Mouse (Mus musculus): Measurements from ENCODE around the gene Cyp4x1. TPM values are rescaled to one million over a fixed set of nuclear protein-coding genes. Genes with fewer than 3 reads are reported as not detected.
A peak's percentile ranks its signal among the peaks of the same experiment; 100 is the strongest.

Gene Cyp4x1
- total RNA-seq, 2 experiments from 2014 or later: not detected

- no peak for ATAC-seq (replicated peaks; ENCODE audit: low FRiP score, low TSS enrichment, poor library complexity, severe bottlenecking)
Measured at GRCm38 (mm10) chr4:115093331-115093864, 40.7 kb downstream of the Cyp4x1 start.

DNA sequence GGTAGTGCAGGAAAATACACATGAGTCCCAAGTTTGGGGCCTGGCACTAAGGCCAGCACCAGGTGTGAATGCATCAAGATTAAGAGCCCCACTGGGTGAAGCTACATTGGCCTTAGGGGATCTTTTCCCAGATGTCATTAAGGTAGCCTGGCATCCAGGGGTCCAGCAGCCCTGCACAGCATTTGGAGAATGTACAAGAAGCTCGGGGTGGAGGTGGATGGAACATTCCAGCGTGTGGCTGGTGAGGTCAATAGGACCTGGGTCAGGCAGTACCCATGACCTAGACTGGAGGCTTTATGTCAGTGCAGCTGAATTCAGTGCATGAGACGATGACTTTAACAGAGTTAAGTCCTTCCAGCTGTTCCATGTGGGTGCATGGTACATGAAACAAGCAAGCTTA lies 42.3 kb downstream of the Cyp4x1 start:
- ATAC-seq (replicated peaks; ENCODE audit: low FRiP score, low TSS enrichment, poor library complexity, severe bottlenecking): no peak

DNA sequence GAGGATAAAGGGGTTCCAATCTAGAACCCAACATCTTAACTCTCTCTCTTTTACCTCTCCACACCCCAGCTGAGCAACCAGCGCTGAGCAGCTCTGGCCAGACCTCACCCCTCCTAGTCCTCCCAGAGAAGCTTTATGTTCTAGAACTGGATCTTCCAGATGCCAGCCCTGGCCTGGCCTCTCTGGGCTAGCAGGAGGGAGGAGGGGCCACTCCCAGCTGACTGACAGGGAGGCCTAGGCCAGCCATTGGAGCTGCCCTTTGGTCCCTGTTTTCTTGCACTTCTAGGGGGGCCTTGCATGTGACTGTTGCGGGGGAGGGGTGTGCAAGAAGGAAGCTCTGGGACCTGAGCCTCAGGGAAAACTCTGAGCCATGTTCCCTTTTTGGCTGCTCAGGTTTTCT lies 43.5 kb downstream of the Cyp4x1 start:
- no peak for ATAC-seq (replicated peaks; ENCODE audit: low FRiP score, low TSS enrichment, poor library complexity, severe bottlenecking)

- ATAC-seq (replicated peaks; ENCODE audit: low FRiP score, low TSS enrichment, poor library complexity, severe bottlenecking): peak; percentile 82
Measured at GRCm38 (mm10) chr4:115088611-115089338, 45.3 kb downstream of the Cyp4x1 start, which contains the start of gene Pdzk1ip1. Gene Pdzk1ip1 (plus strand): TSS chr4:115088708.

GRCm38 (mm10) chr4:115086763-115087415 lies 47.2 kb downstream of the Cyp4x1 start:
- ATAC-seq (replicated peaks; ENCODE audit: low FRiP score, low TSS enrichment, poor library complexity, severe bottlenecking): no peak

- ATAC-seq (replicated peaks; ENCODE audit: low FRiP score, low TSS enrichment, poor library complexity, severe bottlenecking): no peak
Measured at GRCm38 (mm10) chr4:115086257-115086656, 47.8 kb downstream of the Cyp4x1 start.

GRCm38 (mm10) chr4:115085522-115086095 lies 48.5 kb downstream of the Cyp4x1 start:
- peak; percentile 54 for ATAC-seq (replicated peaks; ENCODE audit: low FRiP score, low TSS enrichment, poor library complexity, severe bottlenecking)

GRCm38 (mm10) chr4:115083031-115083430 lies 51.0 kb downstream of the Cyp4x1 start:
- no peak for ATAC-seq (replicated peaks; ENCODE audit: low FRiP score, low TSS enrichment, poor library complexity, severe bottlenecking)

DNA sequence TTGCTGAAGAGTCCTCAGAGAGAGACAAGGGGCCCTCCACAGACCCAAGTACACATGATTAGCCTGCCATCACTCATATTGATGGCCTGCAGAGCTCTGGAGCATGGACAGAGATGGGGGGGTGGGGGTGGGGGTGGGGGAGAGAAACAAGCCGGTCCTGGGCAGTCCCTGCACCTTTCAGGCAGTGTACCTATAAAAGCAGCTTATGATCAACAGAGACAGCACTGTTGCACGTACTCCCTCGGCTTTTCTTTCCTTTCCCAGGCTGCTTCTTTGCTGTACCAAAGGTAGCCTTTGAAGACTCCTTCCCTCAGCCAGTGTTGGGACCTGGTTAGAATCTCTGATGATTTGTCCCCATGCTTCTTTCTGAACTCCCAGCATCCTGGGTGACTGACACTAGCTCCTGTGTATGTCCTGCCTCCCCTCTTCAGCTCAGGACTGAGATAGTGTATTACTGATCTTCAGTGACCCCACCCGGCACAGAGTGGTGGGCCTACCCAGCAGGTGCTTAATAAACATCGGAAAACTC lies 54.2 kb downstream of the Cyp4x1 start:
- no peak for ATAC-seq (replicated peaks; ENCODE audit: low FRiP score, low TSS enrichment, poor library complexity, severe bottlenecking)

- ATAC-seq (replicated peaks; ENCODE audit: low FRiP score, low TSS enrichment, poor library complexity, severe bottlenecking): peak; percentile 18; the same call in 1 of the 2 replicates
Measured at GRCm38 (mm10) chr4:115078892-115079820, 54.9 kb downstream of the Cyp4x1 start.

- ATAC-seq (replicated peaks; ENCODE audit: low FRiP score, low TSS enrichment, poor library complexity, severe bottlenecking): 0 out of 2 replicates have a peak, but pooled peaks have one; percentile 6
Measured at GRCm38 (mm10) chr4:115075204-115075915, 58.7 kb downstream of the Cyp4x1 start.

DNA sequence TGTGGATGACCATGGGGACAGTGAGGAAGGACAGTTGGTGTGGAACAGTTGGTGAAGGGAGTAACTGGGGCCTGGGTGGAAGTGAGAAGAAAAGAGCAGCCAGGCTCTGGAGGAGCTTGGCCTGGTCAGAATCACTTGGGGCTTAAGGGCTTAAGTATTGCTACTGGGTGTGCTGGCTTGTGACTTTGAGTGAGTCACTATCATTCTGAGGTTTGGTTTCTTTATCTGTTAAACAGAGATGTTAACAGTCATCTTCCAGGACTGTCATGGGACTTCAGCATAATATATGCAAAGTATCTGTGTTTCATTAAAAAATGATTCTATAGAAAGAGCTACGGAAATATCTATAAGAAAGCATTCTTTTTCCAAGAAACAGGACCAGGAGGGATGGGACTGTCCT lies 59.3 kb downstream of the Cyp4x1 start:
- no peak for ATAC-seq (replicated peaks; ENCODE audit: low FRiP score, low TSS enrichment, poor library complexity, severe bottlenecking)

GRCm38 (mm10) chr4:115071668-115072067 lies 62.4 kb downstream of the Cyp4x1 start:
- 0 out of 2 replicates have a peak, but pooled peaks have one; percentile 35 for ATAC-seq (replicated peaks; ENCODE audit: low FRiP score, low TSS enrichment, poor library complexity, severe bottlenecking)

GRCm38 (mm10) chr4:115063518-115064239 lies 70.4 kb downstream of the Cyp4x1 start:
- ATAC-seq (replicated peaks; ENCODE audit: low FRiP score, low TSS enrichment, poor library complexity, severe bottlenecking): 0 out of 2 replicates have a peak, but pooled peaks have one; percentile 0

DNA sequence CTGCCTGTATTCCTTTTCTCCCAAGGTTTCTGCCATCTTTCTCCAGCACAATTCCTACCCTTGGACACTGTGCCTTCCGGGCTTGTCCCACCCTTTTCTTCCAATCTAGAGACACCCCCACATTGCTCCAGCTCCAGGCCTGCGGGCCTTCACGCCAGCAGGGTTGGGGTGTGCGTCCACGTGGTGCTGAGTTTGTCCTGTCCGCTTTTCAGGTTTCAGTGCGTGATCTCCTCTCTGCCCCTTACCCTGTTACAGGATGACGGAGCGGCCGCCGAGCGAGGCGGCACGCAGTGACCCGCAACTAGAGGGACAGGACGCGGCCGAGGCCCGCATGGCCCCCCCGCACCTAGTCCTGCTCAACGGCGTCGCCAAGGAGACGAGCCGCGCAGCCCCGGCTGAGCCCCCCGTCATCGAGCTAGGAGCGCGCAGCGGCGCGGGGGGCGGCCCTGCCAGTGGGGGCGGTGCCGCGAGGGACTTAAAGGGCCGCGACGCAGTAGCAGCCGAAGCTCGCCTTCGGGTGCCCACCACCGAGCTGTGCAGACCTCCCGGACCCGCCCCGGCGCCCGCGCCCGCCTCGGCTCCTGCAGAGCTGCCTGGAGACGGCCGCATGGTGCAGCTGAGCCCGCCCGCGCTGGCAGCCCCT lies 71.1 kb downstream of the Cyp4x1 start:
- ATAC-seq (replicated peaks; ENCODE audit: low FRiP score, low TSS enrichment, poor library complexity, severe bottlenecking): peak; percentile 20

GRCm38 (mm10) chr4:115062540-115062874 lies 71.6 kb downstream of the Cyp4x1 start:
- peak; percentile 38 for ATAC-seq (replicated peaks; ENCODE audit: low FRiP score, low TSS enrichment, poor library complexity, severe bottlenecking)

- ATAC-seq (replicated peaks; ENCODE audit: low FRiP score, low TSS enrichment, poor library complexity, severe bottlenecking): no peak
Measured at GRCm38 (mm10) chr4:115060753-115061152, 73.3 kb downstream of the Cyp4x1 start.
